Mouse (Mus musculus) embryonic facial prominence, embryonic 15.5 days (tissue): ENCODE data around the gene Atf7ip. TPM values are rescaled to one million over a fixed set of nuclear protein-coding genes. Genes with fewer than 3 reads are reported as not detected.

ENCODE experiments used
- ATAC-seq: fragments of 200-750 bp; cut with Nextera tagmentation; 2 replicates; pipeline ENCODE4 v1.8.0; 2017; ENCODE audit warnings: low read depth, moderate TSS enrichment; ENCODE audit not compliant: insufficient number of reproducible peaks, low FRiP score, low TSS enrichment
- H3K27ac ChIP-seq: fragments of 300-500 bp; sonication (generic); replicated peaks from 2 replicates; pipeline ENCODE4 v1.5.1; 2015; ENCODE audit warnings: mild to moderate bottlenecking, inconsistent platforms
- H3K27me3 ChIP-seq: fragments of 300-500 bp; sonication (generic); 2 replicates; pipeline ENCODE4 v1.6.1; 2015; ENCODE audit warnings: inconsistent platforms
- H3K36me3 ChIP-seq: fragments of 300-500 bp; sonication (generic); 2 replicates; pipeline ENCODE4 v1.6.1; 2015; ENCODE audit warnings: mild to moderate bottlenecking, inconsistent platforms
- H3K4me1 ChIP-seq: fragments of 300-500 bp; sonication (generic); 2 replicates; pipeline ENCODE4 v1.6.1; 2015; ENCODE audit warnings: inconsistent platforms
- H3K4me2 ChIP-seq: fragments of 300-500 bp; sonication (generic); replicated peaks from 2 replicates; pipeline ENCODE4 v1.6.1; 2015; ENCODE audit warnings: mild to moderate bottlenecking, inconsistent platforms
- H3K4me3 ChIP-seq: fragments of 300-500 bp; sonication (generic); replicated peaks from 2 replicates; pipeline ENCODE4 v1.5.1; 2015; ENCODE audit warnings: mild to moderate bottlenecking, inconsistent platforms
- H3K9ac ChIP-seq: fragments of 300-500 bp; sonication (generic); 2 replicates; pipeline ENCODE4 v1.6.1; 2015; ENCODE audit warnings: inconsistent platforms
- H3K9me3 ChIP-seq: fragments of 300-500 bp; sonication (generic); replicated peaks from 2 replicates; pipeline ENCODE4 v1.6.1; 2016; ENCODE audit warnings: inconsistent platforms
- WGBS: fragments of 180-500 bp; shearing (Covaris S2); methylation state at CpG from one replicate; pipeline ENCODE4 v1.1.7; 2015; 5-methylcytosine and 5-hydroxymethylcytosine counted together
- polyA plus RNA-seq: library from polyadenylated mRNA; unstranded; fragments of >200 nt; fragmentation: Nextera tagmentation; extraction: Ambion mirVana; gene quantifications from 2 replicates; pipeline ENCODE4 v1.2.1, GENCODE M21; 2015

The Atf7ip gene
- polyA plus RNA-seq, 1 experiment from 2014 or later, result 37.5 TPM

DNA sequence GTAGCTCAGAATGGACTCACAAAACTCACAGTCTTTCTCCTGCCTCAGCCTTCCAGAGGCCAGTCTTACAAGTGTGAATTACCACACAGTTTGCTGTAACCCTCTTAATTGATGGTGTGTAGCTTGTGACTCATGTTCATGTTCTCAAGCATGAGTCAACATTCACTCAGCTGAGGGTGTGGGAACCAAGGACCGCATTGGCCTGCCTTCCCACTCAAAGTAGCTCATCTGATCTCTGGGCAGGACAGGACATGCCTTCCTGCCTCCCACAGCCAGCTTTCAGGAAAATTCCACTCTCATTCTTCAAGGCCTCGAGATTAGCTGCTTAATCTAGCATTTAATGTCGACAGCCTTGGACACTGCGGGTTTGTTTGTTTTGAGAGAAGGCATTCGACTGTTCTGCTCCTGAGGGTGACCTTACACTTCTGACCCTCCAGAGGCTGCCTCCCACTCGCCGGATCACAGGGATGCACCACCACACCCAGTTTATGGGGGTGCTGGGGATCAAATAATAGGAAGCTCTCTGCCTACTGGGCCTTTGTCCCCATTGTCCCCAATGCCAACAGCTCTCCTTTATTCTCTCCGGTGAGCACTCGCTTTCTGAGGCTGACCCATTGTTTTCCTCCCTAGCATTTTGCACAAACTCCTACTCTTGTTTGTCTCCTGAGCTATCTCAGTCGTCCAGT, 6.5 kb upstream of the Atf7ip start:
- Histone ChIP-seq H3K9me3 (no peaks in the 10 kb centered on the region), H3K27me3 (no peaks in the 10 kb centered on the region), H3K4me1 (no peaks in the 10 kb centered on the region), H3K4me3 (no peak overlapping the region), H3K4me2 (no peak overlapping the region), H3K9ac (no peak overlapping the region), H3K27ac (no peak overlapping the region), H3K36me3 (no peaks in the 10 kb centered on the region)
- 62% methylated on average over 10 of the region's 10 CpGs for WGBS
- no peak for ATAC-seq

DNA sequence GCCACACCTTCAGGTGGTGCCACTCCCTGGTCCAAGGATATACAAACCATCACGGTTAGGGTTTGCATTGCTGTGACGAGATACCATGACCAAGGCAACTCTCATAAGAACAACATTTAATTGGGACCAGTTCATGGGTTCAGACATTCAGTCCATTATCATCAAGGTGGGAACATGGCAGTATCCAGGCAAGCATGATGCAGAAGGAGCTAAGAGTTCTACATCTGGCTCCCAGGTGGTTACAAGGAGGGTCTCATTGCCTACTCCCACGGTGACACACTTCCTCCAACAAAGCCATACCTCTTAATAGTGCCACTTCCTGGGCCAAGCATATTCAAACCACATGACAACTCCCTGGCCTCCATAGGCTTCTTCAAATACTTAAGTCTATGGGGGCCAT, 2.7 kb downstream of the Atf7ip start:
- Histone ChIP-seq H3K4me1 (no peaks in the 10 kb centered on the region), H3K4me2 (no peak overlapping the region), H3K9ac (no peak overlapping the region), H3K27ac (no peak overlapping the region), H3K36me3 (no peaks in the 10 kb centered on the region), H3K27me3 (no peaks in the 10 kb centered on the region), H3K4me3 (no peak overlapping the region), H3K9me3 (no peaks in the 10 kb centered on the region)
- ATAC-seq, result no peak
- WGBS, result 76% methylated on average over 3 of the region's 3 CpGs

DNA sequence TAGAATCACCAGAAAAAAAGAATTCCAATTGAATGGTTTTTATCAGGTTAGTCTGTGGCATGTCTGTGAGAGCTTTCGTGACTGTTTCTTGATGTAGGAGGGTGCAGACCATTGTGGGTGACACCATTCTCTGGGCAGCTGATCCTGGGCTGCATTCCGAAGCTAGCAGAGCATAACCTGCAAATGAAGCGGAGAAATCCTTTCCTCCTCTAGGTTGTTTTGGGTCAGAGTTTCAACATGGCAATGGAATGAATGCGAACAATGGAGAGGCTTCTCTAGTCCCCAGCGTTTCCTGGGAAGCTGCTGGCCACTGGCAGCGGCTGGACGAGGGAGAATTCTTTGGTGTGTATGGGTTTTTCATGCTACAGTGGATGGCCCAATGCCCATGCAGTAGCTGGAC, 5.0 kb downstream of the Atf7ip start:
- H3K4me1 ChIP-seq, result no peaks in the 10 kb centered on the region
- H3K27ac ChIP-seq, result no peak overlapping the region
- 0 out of 2 replicates have a peak, but pooled peaks cover 3% of the 10 kb centered on the region for H3K9me3 ChIP-seq
- H3K9ac ChIP-seq, result no peak overlapping the region
- WGBS, result 48% methylated on average over 7 of the region's 7 CpGs
- no peaks in the 10 kb centered on the region for H3K27me3 ChIP-seq
- H3K36me3 ChIP-seq, result no peaks in the 10 kb centered on the region
- no peak overlapping the region for H3K4me3 ChIP-seq
- no peak overlapping the region for H3K4me2 ChIP-seq
- ATAC-seq, result no peak

DNA sequence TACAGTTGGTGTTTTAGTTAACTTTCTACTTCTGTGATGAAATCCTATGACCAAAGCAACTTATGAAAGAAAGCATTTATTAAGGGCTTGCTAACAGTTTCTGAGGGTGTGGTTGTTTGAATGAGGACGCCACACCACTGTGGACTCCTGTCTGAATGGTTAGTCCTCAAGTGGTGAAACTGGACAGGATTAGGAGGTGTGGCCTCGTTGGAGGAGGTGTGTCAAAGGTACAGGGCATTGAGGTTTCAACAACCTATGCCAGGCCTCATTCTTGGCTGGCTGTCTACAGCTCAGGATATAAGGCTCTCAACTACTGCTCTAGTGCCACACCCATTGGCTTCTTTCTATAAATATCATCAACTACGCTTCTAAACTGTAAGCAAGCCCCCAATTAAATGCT, 6.4 kb downstream of the Atf7ip start:
- no peaks in the 10 kb centered on the region for H3K4me1 ChIP-seq
- H3K4me2 ChIP-seq, result no peak overlapping the region
- ATAC-seq, result no peak
- H3K4me3 ChIP-seq, result no peak overlapping the region
- no peaks in the 10 kb centered on the region for H3K27me3 ChIP-seq
- H3K27ac ChIP-seq, result no peak overlapping the region
- no peaks in the 10 kb centered on the region for H3K36me3 ChIP-seq
- H3K9ac ChIP-seq, result no peak overlapping the region
- 0 out of 2 replicates have a peak, but pooled peaks cover 3% of the 10 kb centered on the region for H3K9me3 ChIP-seq
- WGBS, result 67% methylated on average over 3 of the region's 3 CpGs

DNA sequence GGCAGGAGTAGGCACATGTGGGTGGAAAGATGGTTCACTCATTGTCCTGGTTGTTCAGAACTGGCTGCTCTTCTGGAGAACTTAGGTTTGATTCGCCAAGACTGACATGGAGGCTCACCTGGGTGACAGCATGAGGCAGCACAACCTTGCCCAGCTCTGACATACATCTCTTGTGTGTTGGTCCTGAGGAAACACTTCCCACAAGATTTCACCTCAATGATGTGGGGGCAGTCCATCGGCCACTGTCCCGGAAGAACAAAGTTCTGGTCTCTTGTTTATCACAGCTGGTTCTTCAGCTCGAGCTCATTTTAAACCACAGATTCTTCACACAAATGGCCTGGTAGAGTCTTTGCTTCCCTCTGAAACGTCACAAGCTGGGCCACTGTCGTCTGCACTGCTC, 10.7 kb downstream of the Atf7ip start:
- ATAC-seq, result no peak

DNA sequence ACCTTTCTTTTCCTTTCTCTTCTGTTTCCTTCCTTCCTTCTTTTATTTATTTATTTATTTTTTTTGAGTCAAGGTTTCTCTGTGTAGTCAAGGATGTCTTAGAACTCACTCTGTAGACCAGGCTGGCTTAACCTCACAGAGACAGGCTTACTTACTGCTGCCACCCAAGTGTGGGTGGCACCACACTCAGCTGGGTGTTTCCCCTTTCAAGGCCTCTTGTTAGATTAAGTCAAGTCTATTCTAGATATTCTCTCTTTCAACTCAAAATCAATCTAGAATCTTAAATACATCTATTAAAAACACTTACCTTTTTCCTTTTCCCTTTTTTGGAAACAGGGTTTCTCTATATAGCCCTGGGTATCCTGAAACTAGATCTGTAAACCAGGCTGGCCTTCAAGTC, 11.3 kb downstream of the Atf7ip start:
- 0 out of 2 replicates have a peak, but pooled peaks cover 3% of the 10 kb centered on the region for H3K4me1 ChIP-seq
- H3K36me3 ChIP-seq, result 0 out of 2 replicates have a peak, but pooled peaks cover under 1% of the 10 kb centered on the region
- no peak overlapping the region for H3K9ac ChIP-seq
- ATAC-seq, result no peak
- no peaks in the 10 kb centered on the region for H3K27me3 ChIP-seq
- no peak overlapping the region for H3K4me2 ChIP-seq
- H3K27ac ChIP-seq, result no peak overlapping the region
- no peak overlapping the region for H3K4me3 ChIP-seq
- H3K9me3 ChIP-seq, result 0 out of 2 replicates have a peak, but pooled peaks cover 3% of the 10 kb centered on the region

More for the DNA sequence above, 10.7 kb downstream of the Atf7ip start:
- no peak overlapping the region for H3K4me3 ChIP-seq
- H3K9me3 ChIP-seq, result 0 out of 2 replicates have a peak, but pooled peaks cover 3% of the 10 kb centered on the region
- 0 out of 2 replicates have a peak, but pooled peaks cover 1% of the 10 kb centered on the region for H3K4me1 ChIP-seq
- no peak overlapping the region for H3K9ac ChIP-seq
- H3K27me3 ChIP-seq, result no peaks in the 10 kb centered on the region
- no peaks in the 10 kb centered on the region for H3K36me3 ChIP-seq
- WGBS, result 92% methylated on average over 6 of the region's 6 CpGs
- H3K4me2 ChIP-seq, result no peak overlapping the region
- no peak overlapping the region for H3K27ac ChIP-seq

DNA sequence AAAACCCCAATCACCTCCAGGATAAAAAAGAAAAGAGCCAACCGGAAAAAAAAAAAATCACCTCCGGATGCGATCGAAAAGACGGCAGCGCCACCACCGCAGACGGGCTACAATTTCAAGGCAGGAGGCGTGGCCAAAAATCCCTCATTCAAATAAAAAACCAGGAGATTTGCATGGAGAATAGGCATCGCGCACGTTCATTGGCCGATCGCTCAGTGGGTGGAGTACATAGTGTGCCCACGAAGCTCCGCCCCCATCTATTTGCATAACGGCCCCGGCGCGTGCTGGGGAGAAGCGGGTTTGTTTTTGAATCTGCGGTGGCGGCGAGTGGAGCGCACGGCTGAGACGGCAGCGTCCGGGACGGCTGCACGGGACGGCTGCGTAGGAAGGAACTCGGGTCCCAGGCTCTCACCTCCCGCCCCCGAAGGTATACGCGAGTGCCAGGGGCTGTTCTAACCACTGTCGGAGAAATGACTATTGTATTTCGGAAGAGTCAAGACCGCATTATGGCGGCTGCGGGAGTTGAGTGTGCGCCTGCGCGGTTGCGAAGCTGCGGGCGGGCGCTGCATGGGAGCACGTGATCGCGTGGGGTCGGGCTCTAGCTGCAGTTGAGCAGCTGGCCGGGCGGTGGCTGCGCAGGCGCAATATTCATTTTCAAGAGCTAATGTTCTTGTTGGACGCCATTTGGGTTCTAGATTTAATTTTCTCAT, 12.7 kb downstream of the Atf7ip start:
- ATAC-seq, result peak; percentile 98
- no peaks in the 10 kb centered on the region for H3K27me3 ChIP-seq
- 0 out of 2 replicates have a peak, but pooled peaks cover 3% of the 10 kb centered on the region for H3K9me3 ChIP-seq
- peaks cover 11% of the 10 kb centered on the region for H3K36me3 ChIP-seq
- peak overlapping the region; percentile 42 for H3K9ac ChIP-seq
- WGBS, result under 1% methylated on average over 59 of the region's 59 CpGs
- H3K4me1 ChIP-seq, result 0 out of 2 replicates have a peak, but pooled peaks cover 3% of the 10 kb centered on the region
- peak overlapping the region; percentile 99 for H3K27ac ChIP-seq
- H3K4me3 ChIP-seq, result peak overlapping the region; percentile 73
- H3K4me2 ChIP-seq, result peak overlapping the region; percentile 43

DNA sequence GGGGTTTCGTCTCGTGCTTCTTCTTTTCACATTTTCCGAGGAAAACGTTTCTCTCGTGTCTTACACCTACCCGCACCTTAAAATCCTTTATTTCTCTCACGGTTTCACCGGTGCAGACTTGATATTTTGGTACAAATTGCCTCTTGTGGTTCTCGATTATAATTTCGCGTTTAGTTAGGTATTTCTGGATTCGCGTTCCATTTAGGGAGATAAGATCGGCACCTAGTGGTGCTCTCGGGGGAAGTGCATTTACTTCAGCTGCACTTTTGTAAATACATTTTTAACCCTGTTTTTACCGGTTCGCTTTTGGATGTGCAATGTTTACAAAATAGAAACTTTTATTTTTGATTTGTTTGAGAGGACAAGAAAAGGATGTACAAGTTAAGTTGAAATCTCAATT, 13.3 kb downstream of the Atf7ip start:
- H3K27ac ChIP-seq, result peak overlapping the region; percentile 99
- H3K9ac ChIP-seq, result peak overlapping the region; percentile 42; the same call in 1 of the 2 replicates
- H3K9me3 ChIP-seq, result 0 out of 2 replicates have a peak, but pooled peaks cover 2% of the 10 kb centered on the region
- H3K4me2 ChIP-seq, result peak overlapping the region; percentile 43
- H3K36me3 ChIP-seq, result peaks cover 11% of the 10 kb centered on the region
- H3K4me3 ChIP-seq, result peak overlapping the region; percentile 73
- H3K4me1 ChIP-seq, result 0 out of 2 replicates have a peak, but pooled peaks cover 3% of the 10 kb centered on the region
- WGBS, result 1% methylated on average over 17 of the region's 17 CpGs
- H3K27me3 ChIP-seq, result no peaks in the 10 kb centered on the region
- no peak for ATAC-seq

DNA sequence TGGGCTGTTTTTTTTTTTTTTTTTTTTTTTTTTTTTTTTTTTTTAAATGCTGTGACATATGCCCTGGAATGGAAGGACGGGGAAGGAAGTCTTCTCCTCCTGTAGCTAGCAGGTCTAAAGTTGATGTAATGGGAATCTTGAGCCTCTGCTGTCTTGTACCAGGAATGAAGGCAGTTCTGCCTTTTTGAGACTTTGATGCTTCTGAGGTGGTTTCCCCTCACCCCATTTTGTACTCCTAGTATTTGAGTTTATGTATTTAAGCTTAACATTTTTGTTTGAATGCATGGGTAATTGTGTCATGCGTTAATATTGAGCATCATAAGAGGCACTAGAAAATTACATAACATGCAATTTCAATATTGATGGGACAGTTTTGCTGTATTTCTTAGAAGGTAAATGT, 14.4 kb downstream of the Atf7ip start:
- Histone ChIP-seq H3K4me2 (no peak overlapping the region), H3K4me3 (peak overlapping the region; percentile 2; the same call in 1 of the 2 replicates), H3K27ac (no peak overlapping the region), H3K4me1 (0 out of 2 replicates have a peak, but pooled peaks cover 3% of the 10 kb centered on the region), H3K9ac (no peak overlapping the region), H3K36me3 (peaks cover 19% of the 10 kb centered on the region), H3K9me3 (no peaks in the 10 kb centered on the region), H3K27me3 (no peaks in the 10 kb centered on the region)
- 49% methylated on average over 2 of the region's 2 CpGs for WGBS
- no peak for ATAC-seq

DNA sequence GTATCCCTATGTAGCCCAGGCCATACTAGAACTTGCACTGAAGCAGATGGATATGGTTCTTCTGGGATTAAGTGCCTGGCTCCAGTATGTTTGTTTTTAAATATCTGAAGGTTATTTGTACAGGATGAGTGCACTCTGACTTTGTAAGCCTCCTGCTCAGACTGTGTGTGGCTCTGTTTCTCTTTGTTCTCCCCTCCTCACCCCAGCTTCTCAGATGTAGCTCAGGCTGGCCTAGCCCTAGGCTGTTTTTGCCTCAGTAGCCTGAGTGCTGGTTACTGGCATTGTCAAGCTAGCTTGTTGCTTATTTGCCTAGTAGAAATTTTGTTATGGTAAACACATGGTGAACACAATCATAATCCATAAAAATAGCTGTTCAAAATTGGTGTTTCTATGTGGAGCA, 15.7 kb downstream of the Atf7ip start:
- 0 out of 2 replicates have a peak, but pooled peaks cover 3% of the 10 kb centered on the region for H3K4me1 ChIP-seq
- H3K4me2 ChIP-seq, result no peak overlapping the region
- H3K9ac ChIP-seq, result no peak overlapping the region
- H3K36me3 ChIP-seq, result peaks cover 27% of the 10 kb centered on the region
- no peak for ATAC-seq
- H3K9me3 ChIP-seq, result no peaks in the 10 kb centered on the region
- no peaks in the 10 kb centered on the region for H3K27me3 ChIP-seq
- H3K27ac ChIP-seq, result no peak overlapping the region
- H3K4me3 ChIP-seq, result no peak overlapping the region

DNA sequence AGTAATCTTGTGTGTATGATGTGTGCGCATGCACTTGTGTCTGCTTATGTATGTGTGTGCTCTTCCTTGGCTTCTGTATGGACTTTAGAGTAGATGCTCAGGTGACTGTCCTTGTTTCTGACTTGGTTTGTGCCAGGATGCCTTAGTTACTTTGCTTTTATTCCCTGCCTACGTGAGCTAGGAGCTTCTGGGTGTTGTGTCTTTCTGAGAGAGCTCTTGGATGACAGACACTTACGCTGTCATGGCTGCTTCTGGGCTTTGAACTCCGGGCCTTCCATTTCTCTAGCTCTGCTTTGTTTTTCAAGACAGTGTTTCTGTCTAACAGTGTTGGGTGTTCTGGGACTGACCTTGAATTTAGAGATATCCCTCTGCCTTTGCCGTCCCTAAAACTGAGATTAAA, 16.7 kb downstream of the Atf7ip start:
- 93% methylated on average over 5 of the region's 5 CpGs for WGBS

More for the DNA sequence above, 16.7 kb downstream of the Atf7ip start:
- Histone ChIP-seq H3K27me3 (no peaks in the 10 kb centered on the region), H3K4me1 (0 out of 2 replicates have a peak, but pooled peaks cover 3% of the 10 kb centered on the region), H3K9me3 (no peaks in the 10 kb centered on the region), H3K4me2 (no peak overlapping the region), H3K36me3 (peaks cover 27% of the 10 kb centered on the region), H3K27ac (no peak overlapping the region), H3K9ac (no peak overlapping the region), H3K4me3 (no peak overlapping the region)
- ATAC-seq, result no peak
